Mouse (Mus musculus) cerebellum, adult 9-10 months (tissue): ENCODE measurements around the gene Fam171a2.
"Not testable (repeated sequence)": the region's sequence is repeated elsewhere in the genome, so short reads cannot be mapped to it uniquely, and the experiment has no call there.

Experiments
- DNase-seq: peaks from one replicate; pipeline ENCODE4 v3.0.0; 2022

Fam171a2 gene

GRCm38 (mm10) chr11:102392441-102393237, 54.8 kb downstream of the Fam171a2 start:
- no peak for DNase-seq

GRCm38 (mm10) chr11:102389436-102389835, 58.0 kb downstream of the Fam171a2 start:
- DNase-seq, result not testable (repeated sequence)
